Mouse (Mus musculus): ENCODE results near the gene Luzp1. TPM values are rescaled to one million over a fixed set of nuclear protein-coding genes. Genes with fewer than 3 reads are reported as not detected.
A peak's percentile ranks its signal among the peaks of the same experiment; 100 is the strongest.

Luzp1 gene
- total and polyA plus RNA-seq, 3 experiments: 7.5 to 13.4 TPM; not detected in 1

DNA sequence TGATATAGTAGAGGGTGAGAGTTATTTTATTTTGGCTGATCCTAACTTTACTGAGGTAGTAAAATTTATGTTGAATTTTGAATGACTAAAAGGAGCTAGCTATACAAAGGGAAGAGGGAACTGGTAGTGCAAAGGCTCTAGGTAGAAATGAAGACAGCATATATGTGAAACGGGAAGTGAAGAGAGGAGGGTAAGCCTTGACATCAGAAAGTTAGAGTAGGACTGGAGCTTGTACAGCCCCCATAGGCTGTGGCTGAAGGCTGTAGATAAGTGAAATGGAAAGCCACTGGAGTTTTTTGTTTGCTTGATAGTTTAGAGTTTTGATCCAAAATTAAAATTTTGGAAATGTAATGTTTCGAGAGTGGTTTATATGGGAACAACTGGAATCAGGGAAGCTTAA is 49.0 kb downstream of the Luzp1 start:
- TF ChIP-seq GATA1 (IDR thresholded peaks at IDR 0.05; ENCODE audit: low read depth, low read length) (peak; percentile 62; the same call in 1 of the 2 replicates), ETS1 (IDR thresholded peaks at IDR 0.05; ENCODE audit: low read depth, low read length) (peak; percentile 33; the same call in 1 of the 2 replicates), EP300 (IDR thresholded peaks at IDR 0.05; ENCODE audit: low read depth in 1 of 2, low read length in 2 of 2) (peak; percentile 39 to 72; a peak in 3 of 4 replicates), CTCF (IDR thresholded peaks at IDR 0.05 in 2 of 3, conservative IDR thresholded peaks at IDR 0.05 in 1 of 3; ENCODE audit: control insufficient read depth in 1 of 3, insufficient read depth in 1 of 3, low read depth in 2 of 3, low read length in 3 of 3, poor library complexity in 1 of 3, severe bottlenecking in 1 of 3) (no peak), ELF1 (IDR thresholded peaks at IDR 0.05; ENCODE audit: low read depth, low read length) (no peak), TCF12 (IDR thresholded peaks at IDR 0.05; ENCODE audit: low read depth, low read length) (0 out of 2 replicates have a peak, but pooled peaks have one; percentile 20), TAL1 (IDR thresholded peaks at IDR 0.05; ENCODE audit: low read length) (peak; percentile 66), CHD1 (IDR thresholded peaks at IDR 0.05; ENCODE audit: low read depth, low read length) (0 out of 2 replicates have a peak, but pooled peaks have one; percentile 43), ZNF384 (IDR thresholded peaks at IDR 0.05; ENCODE audit: low read depth, low read length) (peak; percentile 30; the same call in 1 of the 2 replicates), CHD2 (IDR thresholded peaks at IDR 0.05; ENCODE audit: low read length) (no peak), HCFC1 (IDR thresholded peaks at IDR 0.05; ENCODE audit: low read depth, low read length) (0 out of 2 replicates have a peak, but pooled peaks have one; percentile 14), TBP (IDR thresholded peaks at IDR 0.05; ENCODE audit: low read depth, low read length) (no peak), SIN3A (IDR thresholded peaks at IDR 0.05; ENCODE audit: low read length) (peak; percentile 59; the same call in 1 of the 2 replicates), MAX (IDR thresholded peaks at IDR 0.05; ENCODE audit: low read length) (no peak), USF1 (IDR thresholded peaks at IDR 0.05; ENCODE audit: low read depth, low read length) (no peak)
- H3K79me2 ChIP-seq (ENCODE audit: control insufficient read depth, insufficient read depth, low read length, poor library complexity): peaks cover 3% of the 10 kb centered on the region; the same call in 1 of the 2 replicates
- peak overlapping the region; percentile 7; the same call in 1 of the 2 replicates for H3K9ac ChIP-seq (ENCODE audit: control insufficient read depth, low read depth, low read length, poor library complexity, severe bottlenecking)
- peak overlapping the region; percentile 14 for H3K27ac ChIP-seq (ENCODE audit: control insufficient read depth, low read depth, low read length)
- no peaks in the 10 kb centered on the region for H3K27me3 ChIP-seq (ENCODE audit: control insufficient read depth in 1 of 2, insufficient read depth in 2 of 2, low read length in 2 of 2)
- no peak overlapping the region for H3K4me3 ChIP-seq (ENCODE audit: control insufficient read depth in 1 of 2, insufficient read depth in 1 of 2, low read depth in 2 of 2, low read length in 2 of 2)
- no peaks in the 10 kb centered on the region for H3K9me3 ChIP-seq (replicated peaks; ENCODE audit: insufficient read depth, low read length)
- peaks cover 6 to 15% of the 10 kb centered on the region in 2 experiments for H3K4me1 ChIP-seq (ENCODE audit: control insufficient read depth in 1 of 2, insufficient read depth in 2 of 2, low read length in 2 of 2)
- peak; percentile 84 for DNase-seq (ENCODE audit: low read depth, low spot score)
- peaks cover 0 to 31% of the 10 kb centered on the region in 2 experiments; a peak in 2 of 4 replicates for H3K36me3 ChIP-seq (ENCODE audit: control insufficient read depth in 1 of 2, insufficient read depth in 2 of 2, low read length in 2 of 2)

DNA sequence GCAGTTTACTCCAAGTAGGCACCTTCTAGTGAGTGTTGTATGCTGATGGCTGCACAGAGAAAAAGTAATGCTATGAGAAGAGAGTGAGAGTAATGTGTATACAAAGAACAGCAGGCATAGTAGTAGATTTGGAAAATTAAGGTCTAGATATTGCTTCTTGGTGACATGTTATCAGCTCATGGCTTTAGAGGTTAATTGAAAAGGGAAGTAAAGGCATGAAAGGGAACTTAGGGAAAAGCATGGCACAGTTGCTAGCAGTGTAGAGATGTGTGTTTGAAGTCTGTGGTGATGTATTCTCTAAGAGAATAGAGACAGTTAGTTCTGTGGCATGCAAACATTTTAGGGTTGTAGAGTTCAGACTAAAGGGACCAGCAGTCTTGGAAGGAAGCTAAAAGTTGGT is 50.3 kb downstream of the Luzp1 start:
- H3K27me3 ChIP-seq (ENCODE audit: control insufficient read depth in 1 of 2, insufficient read depth in 2 of 2, low read length in 2 of 2): no peaks in the 10 kb centered on the region
- no peak overlapping the region for H3K9ac ChIP-seq (ENCODE audit: control insufficient read depth, low read depth, low read length, poor library complexity, severe bottlenecking)
- H3K9me3 ChIP-seq (replicated peaks; ENCODE audit: insufficient read depth, low read length): no peaks in the 10 kb centered on the region
- no peak for TF ChIP-seq KAT2A (conservative IDR thresholded peaks at IDR 0.05; ENCODE audit: low read depth, low read length)
- peak; percentile 46 for TF ChIP-seq ETS1 (IDR thresholded peaks at IDR 0.05; ENCODE audit: low read depth, low read length)
- TF ChIP-seq POLR2AphosphoS2 (IDR thresholded peaks at IDR 0.05; ENCODE audit: low read length): no peak
- TF ChIP-seq GATA1 (IDR thresholded peaks at IDR 0.05; ENCODE audit: low read depth, low read length): peak; percentile 71
- peak; percentile 86; the same call in 1 of the 2 replicates for TF ChIP-seq MYC (IDR thresholded peaks at IDR 0.05; ENCODE audit: low read depth, low read length)
- peak; percentile 53; the same call in 1 of the 2 replicates for TF ChIP-seq MAX (IDR thresholded peaks at IDR 0.05; ENCODE audit: low read length)
- no peak for TF ChIP-seq USF2 (IDR thresholded peaks at IDR 0.05; ENCODE audit: borderline replicate concordance in 1 of 2, insufficient read depth in 1 of 2, low read depth in 1 of 2, low read length in 2 of 2)
- peak; percentile 27 to 78; a peak in 3 of 4 replicates for TF ChIP-seq EP300 (IDR thresholded peaks at IDR 0.05; ENCODE audit: low read depth in 1 of 2, low read length in 2 of 2)
- TF ChIP-seq RCOR1 (IDR thresholded peaks at IDR 0.05; ENCODE audit: low read depth, low read length): 0 out of 2 replicates have a peak, but pooled peaks have one; percentile 30
- no peak for TF ChIP-seq ZC3H11A (IDR thresholded peaks at IDR 0.05; ENCODE audit: low read depth, low read length)
- TF ChIP-seq SIN3A (IDR thresholded peaks at IDR 0.05; ENCODE audit: low read length): peak; percentile 65
- peak overlapping the region; percentile 33; the same call in 1 of the 2 replicates for H3K27ac ChIP-seq (ENCODE audit: control insufficient read depth, low read depth, low read length)
- peaks cover 13 to 19% of the 10 kb centered on the region in 2 experiments for H3K4me1 ChIP-seq (ENCODE audit: control insufficient read depth in 1 of 2, insufficient read depth in 2 of 2, low read length in 2 of 2)
- peak; percentile 77 for DNase-seq (ENCODE audit: low read depth, low spot score)
- H3K79me2 ChIP-seq (ENCODE audit: control insufficient read depth, insufficient read depth, low read length, poor library complexity): peaks cover 2% of the 10 kb centered on the region; the same call in 1 of the 2 replicates
- H3K36me3 ChIP-seq (ENCODE audit: control insufficient read depth in 1 of 2, insufficient read depth in 2 of 2, low read length in 2 of 2): peaks cover 0 to 41% of the 10 kb centered on the region in 2 experiments; a peak in 2 of 4 replicates
- H3K4me3 ChIP-seq (ENCODE audit: control insufficient read depth in 1 of 2, insufficient read depth in 1 of 2, low read depth in 2 of 2, low read length in 2 of 2): no peak overlapping the region; a peak in 1 of 4 replicates

Data from MEL (cell line).